Mouse (Mus musculus): ENCODE results near the gene Ero1lb.
A peak's percentile ranks its signal among the peaks of the same experiment; 100 is the strongest.

Ero1lb gene

GRCm38 (mm10) chr13:12565621-12566390 lies at the start of gene Ero1lb:
Gene Ero1lb (plus strand): TSS chr13:12565874.
- DNase-seq, result peak; percentile 100

- no peak for DNase-seq
These were observed 46.3 kb upstream of the Ero1lb start for GRCm38 (mm10) chr13:12519371-12519770.

GRCm38 (mm10) chr13:12519955-12520584 lies 45.6 kb upstream of the Ero1lb start, which contains the start of gene Edaradd:
Gene Edaradd (minus strand): TSS chr13:12520438.
- peak; percentile 93 for DNase-seq

- DNase-seq, result no peak
These were observed 43.3 kb upstream of the Ero1lb start for GRCm38 (mm10) chr13:12522346-12522745.

- DNase-seq, result no peak
These were observed 40.0 kb upstream of the Ero1lb start for GRCm38 (mm10) chr13:12525678-12526077.

- no peak for DNase-seq
These were observed 31.0 kb upstream of the Ero1lb start for GRCm38 (mm10) chr13:12534628-12535027.

- DNase-seq, result no peak
These were observed 27.7 kb upstream of the Ero1lb start for GRCm38 (mm10) chr13:12537971-12538370.

GRCm38 (mm10) chr13:12539716-12540115 lies 26.0 kb upstream of the Ero1lb start:
- no peak for DNase-seq

GRCm38 (mm10) chr13:12540119-12540518 lies 25.6 kb upstream of the Ero1lb start:
- no peak for DNase-seq

- DNase-seq, result peak; percentile 95
These were observed 23.4 kb upstream of the Ero1lb start for GRCm38 (mm10) chr13:12542006-12542981.

- no peak for DNase-seq
These were observed 22.4 kb upstream of the Ero1lb start for GRCm38 (mm10) chr13:12543246-12543645.

- DNase-seq, result no peak
These were observed 21.6 kb upstream of the Ero1lb start for GRCm38 (mm10) chr13:12543880-12544568.

- DNase-seq, result peak; percentile 27
These were observed 11.5 kb upstream of the Ero1lb start for GRCm38 (mm10) chr13:12554211-12554610.

- DNase-seq, result peak; percentile 16
These were observed 6.6 kb upstream of the Ero1lb start for GRCm38 (mm10) chr13:12559044-12559443.

GRCm38 (mm10) chr13:12559462-12560120 lies 6.1 kb upstream of the Ero1lb start:
- peak; percentile 6 for DNase-seq

GRCm38 (mm10) chr13:12561729-12562128 lies 3.9 kb upstream of the Ero1lb start:
- peak; percentile 85 for DNase-seq

GRCm38 (mm10) chr13:12562256-12562655 lies 3.4 kb upstream of the Ero1lb start:
- DNase-seq, result peak; percentile 53

- peak; percentile 11 for DNase-seq
These were observed 2.3 kb downstream of the Ero1lb start for GRCm38 (mm10) chr13:12567936-12568335.

- peak; percentile 34 for DNase-seq
These were observed 3.2 kb downstream of the Ero1lb start for GRCm38 (mm10) chr13:12568597-12569469.

- DNase-seq, result peak; percentile 23
These were observed 4.1 kb downstream of the Ero1lb start for GRCm38 (mm10) chr13:12569741-12570140.

Data from heart, adult 11 months (tissue).